Mouse (Mus musculus): Measurements from ENCODE around the gene Plcb4.
A peak's percentile ranks its signal among the peaks of the same experiment; 100 is the strongest.

Plcb4 gene

GRCm38 (mm10) chr2:136012759-136013158 is 353.9 kb downstream of the Plcb4 start:
- no peak for DNase-seq (ENCODE audit: low spot score)

DNA sequence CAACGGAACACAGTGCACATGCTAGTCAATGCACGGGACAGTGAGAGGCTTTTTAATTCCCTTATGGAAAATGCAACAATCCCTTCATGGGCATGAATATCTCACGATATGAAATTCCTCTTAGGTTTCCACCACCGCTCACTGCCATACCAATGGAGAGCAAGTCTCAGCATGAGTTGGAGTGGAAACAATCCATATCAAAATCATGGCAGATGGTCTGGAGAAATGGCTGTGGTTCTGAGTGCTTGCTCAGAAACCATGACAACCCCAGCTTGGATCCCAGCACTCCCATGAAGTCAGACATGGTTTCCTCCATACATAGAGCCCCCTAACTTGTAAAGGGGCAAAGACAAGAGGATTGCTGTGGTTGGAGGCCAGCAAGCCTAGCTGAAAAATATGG is 389.7 kb downstream of the Plcb4 start:
- no peak for DNase-seq (ENCODE audit: low spot score)

GRCm38 (mm10) chr2:136050793-136051615 is 392.2 kb downstream of the Plcb4 start:
- DNase-seq (ENCODE audit: low spot score): peak; percentile 42

DNA sequence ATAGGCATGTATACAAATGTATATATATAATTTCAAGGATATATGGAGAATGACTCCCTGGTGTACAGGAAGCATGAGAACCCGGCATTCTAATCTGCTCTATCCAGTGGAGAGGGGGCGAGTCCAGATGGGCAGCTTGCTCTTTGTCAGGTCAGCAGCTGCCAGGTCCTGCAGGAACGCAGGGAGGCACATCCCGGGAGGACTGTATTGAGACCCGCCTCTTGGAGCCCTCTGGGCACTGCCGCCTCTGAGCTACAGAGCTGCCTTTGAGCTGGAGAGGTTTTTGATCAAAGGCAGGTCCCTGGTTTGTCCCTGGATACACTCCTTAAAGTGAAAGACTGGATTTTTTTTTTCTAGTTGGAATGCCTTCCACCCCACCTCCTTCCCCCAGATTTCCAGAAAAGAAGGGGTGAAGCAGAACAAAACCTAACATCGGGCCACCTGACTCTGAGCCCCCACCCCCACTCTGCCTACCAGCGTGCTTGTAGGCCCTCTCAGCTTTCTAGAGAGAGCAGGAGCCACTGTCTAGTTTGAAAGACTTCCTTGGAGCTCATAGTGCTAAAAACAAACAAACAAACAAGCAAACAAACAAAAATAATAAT is 393.0 kb downstream of the Plcb4 start, which contains the start of gene Lamp5:
TSS of gene Lamp5 (plus strand) at position 552 of the 602 bp plus-strand sequence.
- peak; percentile 54 for DNase-seq (ENCODE audit: low spot score)

- peak; percentile 43 for DNase-seq (ENCODE audit: low spot score)
These were observed 399.1 kb downstream of the Plcb4 start for GRCm38 (mm10) chr2:136057861-136058331.

GRCm38 (mm10) chr2:136058398-136058797 is 399.6 kb downstream of the Plcb4 start:
- no peak for DNase-seq (ENCODE audit: low spot score)

GRCm38 (mm10) chr2:136059029-136059669 is 400.3 kb downstream of the Plcb4 start:
- DNase-seq (ENCODE audit: low spot score): peak; percentile 13
